Mouse (Mus musculus) stomach, embryonic 16.5 days (tissue): Measurements from ENCODE around the gene Nfatc2ip. TPM values are rescaled to one million over a fixed set of nuclear protein-coding genes. Genes with fewer than 3 reads are reported as not detected.

Experiments
- ATAC-seq: fragments of 200-750 bp; cut with Nextera tagmentation; 2 replicates; pipeline ENCODE4 v1.8.0; 2017; ENCODE audit warnings: moderate number of reproducible peaks, moderate TSS enrichment; ENCODE audit not compliant: insufficient read depth, low FRiP score
- H3K27ac ChIP-seq: fragments of 300-500 bp; sonication (generic); 2 replicates; pipeline ENCODE4 v1.5.1; 2014; ENCODE audit warnings: low read length
- H3K27me3 ChIP-seq: fragments of 300-500 bp; sonication (generic); 2 replicates; pipeline ENCODE4 v1.6.1; 2014; ENCODE audit warnings: low read length, control low read depth, mixed read lengths; ENCODE audit not compliant: control insufficient read depth, insufficient read depth
- H3K36me3 ChIP-seq: fragments of 300-500 bp; sonication (generic); 2 replicates; pipeline ENCODE4 v1.6.1; 2014; ENCODE audit warnings: low read length; ENCODE audit not compliant: control insufficient read depth, insufficient read depth
- H3K4me1 ChIP-seq: fragments of 300-500 bp; sonication (generic); 2 replicates; pipeline ENCODE4 v1.6.1; 2014; ENCODE audit warnings: low read length, control low read depth, mixed read lengths; ENCODE audit not compliant: control insufficient read depth, insufficient read depth
- H3K4me2 ChIP-seq: fragments of 300-500 bp; sonication (generic); 2 replicates; pipeline ENCODE4 v1.6.1; 2014; ENCODE audit warnings: low read depth, low read length, mixed read lengths
- H3K4me3 ChIP-seq: fragments of 300-500 bp; sonication (generic); replicated peaks from 2 replicates; pipeline ENCODE4 v1.5.1; 2014; ENCODE audit warnings: mild to moderate bottlenecking, low read length
- H3K9ac ChIP-seq: fragments of 300-500 bp; sonication (generic); 2 replicates; pipeline ENCODE4 v1.6.1; 2014; ENCODE audit warnings: low read length
- H3K9me3 ChIP-seq: fragments of 300-500 bp; sonication (generic); replicated peaks from 2 replicates; pipeline ENCODE4 v1.6.1; 2016; ENCODE audit warnings: low read length, control low read depth; ENCODE audit not compliant: control insufficient read depth
- WGBS: fragments of 180-500 bp; shearing (Covaris S2); extraction: QIAGEN DNeasy Blood & Tissue Kit; methylation state at CpG from one replicate; pipeline ENCODE4 v1.1.7; 2014; 5-methylcytosine and 5-hydroxymethylcytosine counted together
- polyA plus RNA-seq: library from polyadenylated mRNA; unstranded; fragments of >200 nt; fragmentation: Nextera tagmentation; extraction: Ambion mirVana; gene quantifications from 2 replicates; pipeline ENCODE4 v1.2.1, GENCODE M21; 2015

The Nfatc2ip gene
- polyA plus RNA-seq, 1 experiment from 2014 or later = 1.4 TPM

DNA sequence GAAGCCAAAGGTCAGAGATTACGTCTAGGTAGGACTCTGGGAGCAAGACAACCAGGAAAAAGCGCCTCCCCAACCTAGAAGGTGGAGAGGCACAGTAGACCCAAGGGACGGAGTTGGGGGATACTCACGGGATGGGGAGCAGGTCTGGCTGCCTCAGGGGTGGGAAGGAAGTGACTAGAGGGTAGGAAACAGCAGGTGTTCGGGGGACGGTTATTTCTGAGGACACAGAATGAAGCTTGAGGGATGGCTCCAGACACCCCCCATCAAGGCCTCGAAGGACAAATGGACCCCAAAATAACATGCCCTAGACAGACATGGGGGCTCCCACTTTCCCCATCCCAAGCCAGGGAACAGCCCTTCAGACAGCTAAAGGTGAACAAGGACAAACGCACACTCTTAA, 28.2 kb downstream of the Nfatc2ip start:
- ATAC-seq = no peak
- H3K9me3 ChIP-seq = no peaks in the 10 kb centered on the region
- H3K4me1 ChIP-seq = no peaks in the 10 kb centered on the region
- 85% methylated on average over 8 of the region's 8 CpGs for WGBS
- no peak overlapping the region for H3K9ac ChIP-seq
- no peak overlapping the region for H3K4me2 ChIP-seq
- H3K4me3 ChIP-seq = no peak overlapping the region
- H3K27me3 ChIP-seq = no peaks in the 10 kb centered on the region
- H3K36me3 ChIP-seq = no peaks in the 10 kb centered on the region
- no peak overlapping the region for H3K27ac ChIP-seq

DNA sequence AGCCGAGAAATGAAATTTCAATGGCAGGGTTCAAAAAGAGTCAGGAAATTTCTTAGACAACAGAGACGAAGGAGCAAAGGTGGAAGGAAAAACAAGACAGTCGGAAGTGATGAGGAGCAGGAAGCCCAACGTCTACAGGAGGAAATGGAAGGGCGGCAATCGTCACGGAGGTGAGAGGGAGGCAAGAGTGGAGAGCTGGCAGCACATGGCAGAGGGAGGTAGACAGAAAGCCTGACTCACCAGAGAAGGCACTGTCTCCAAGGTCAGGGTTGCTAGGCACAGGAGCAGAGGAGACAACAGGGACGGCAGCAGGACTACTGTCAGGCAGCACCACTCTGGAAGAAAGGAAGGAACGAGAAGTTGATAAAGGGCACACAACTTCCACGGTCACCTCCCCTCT, 28.9 kb downstream of the Nfatc2ip start:
- Histone ChIP-seq H3K27ac (no peak overlapping the region), H3K4me1 (no peaks in the 10 kb centered on the region), H3K4me2 (no peak overlapping the region), H3K36me3 (no peaks in the 10 kb centered on the region), H3K9ac (no peak overlapping the region), H3K4me3 (no peak overlapping the region), H3K9me3 (no peaks in the 10 kb centered on the region), H3K27me3 (no peaks in the 10 kb centered on the region)
- WGBS = 86% methylated on average over 10 of the region's 10 CpGs
- ATAC-seq = no peak

GRCm38 (mm10) chr7:126363038-126363437, 33.5 kb downstream of the Nfatc2ip start:
- no peaks in the 10 kb centered on the region for H3K27me3 ChIP-seq
- no peak overlapping the region for H3K27ac ChIP-seq
- no peaks in the 10 kb centered on the region for H3K4me1 ChIP-seq
- no peak for ATAC-seq
- 71% methylated on average over 6 of the region's 6 CpGs for WGBS
- no peak overlapping the region for H3K9ac ChIP-seq
- H3K4me3 ChIP-seq = no peak overlapping the region
- no peaks in the 10 kb centered on the region for H3K9me3 ChIP-seq
- H3K36me3 ChIP-seq = no peaks in the 10 kb centered on the region
- H3K4me2 ChIP-seq = no peak overlapping the region

DNA sequence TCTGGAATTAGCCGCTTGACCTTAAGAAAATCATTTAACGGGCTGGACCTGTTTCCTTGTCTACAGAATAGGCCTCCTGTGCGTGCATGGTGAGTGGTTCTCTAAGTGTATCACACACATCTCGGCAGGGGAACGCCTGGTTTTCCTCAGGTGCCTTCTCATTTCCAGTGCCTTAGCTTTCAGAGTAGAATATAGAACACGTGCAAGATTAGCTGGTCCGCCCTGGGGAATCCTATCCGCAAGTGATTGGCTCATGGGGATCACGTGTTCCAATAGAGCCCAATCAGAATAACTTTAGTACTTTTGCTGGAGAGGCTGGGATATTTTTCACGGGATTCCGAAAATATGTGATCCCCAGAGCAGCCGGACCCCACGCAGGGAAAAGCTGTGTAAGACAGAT, 37.5 kb downstream of the Nfatc2ip start:
- WGBS = 58% methylated on average over 13 of the region's 13 CpGs
- Histone ChIP-seq H3K9ac (no peak overlapping the region), H3K4me3 (no peak overlapping the region), H3K36me3 (no peaks in the 10 kb centered on the region), H3K4me1 (no peaks in the 10 kb centered on the region; the same call in 1 of the 2 replicates), H3K4me2 (no peak overlapping the region), H3K27ac (no peak overlapping the region), H3K9me3 (no peaks in the 10 kb centered on the region), H3K27me3 (no peaks in the 10 kb centered on the region)
- ATAC-seq = no peak

GRCm38 (mm10) chr7:126358413-126358812, 38.1 kb downstream of the Nfatc2ip start:
- H3K4me2 ChIP-seq = no peak overlapping the region
- H3K36me3 ChIP-seq = no peaks in the 10 kb centered on the region
- H3K27me3 ChIP-seq = no peaks in the 10 kb centered on the region
- no peaks in the 10 kb centered on the region for H3K9me3 ChIP-seq
- 95% methylated on average over 9 of the region's 9 CpGs for WGBS
- H3K4me1 ChIP-seq = no peaks in the 10 kb centered on the region; the same call in 1 of the 2 replicates
- no peak overlapping the region for H3K9ac ChIP-seq
- no peak overlapping the region for H3K4me3 ChIP-seq
- ATAC-seq = no peak
- H3K27ac ChIP-seq = no peak overlapping the region

DNA sequence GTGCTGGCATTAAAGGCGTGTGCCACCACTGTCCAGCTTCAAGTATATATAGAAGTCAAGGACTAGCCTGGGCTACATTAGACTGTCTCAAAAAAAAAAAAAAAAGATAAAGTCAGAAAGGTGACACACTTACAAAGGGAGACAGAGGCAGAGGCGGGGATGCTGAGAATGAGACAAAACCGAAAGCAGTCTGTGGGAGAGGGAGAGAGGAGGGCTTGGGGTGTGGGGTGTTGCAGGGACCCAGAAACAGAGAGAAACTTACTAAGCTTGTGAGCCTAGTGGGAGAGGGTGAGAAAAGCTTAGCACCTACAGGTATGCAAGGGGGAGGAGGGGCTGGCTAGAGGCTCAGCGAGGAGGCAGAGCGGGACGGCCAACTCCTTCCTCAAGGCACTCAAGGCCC, 38.7 kb downstream of the Nfatc2ip start:
- 79% methylated on average over 6 of the region's 6 CpGs for WGBS
- H3K27me3 ChIP-seq = no peaks in the 10 kb centered on the region
- no peaks in the 10 kb centered on the region for H3K36me3 ChIP-seq

DNA sequence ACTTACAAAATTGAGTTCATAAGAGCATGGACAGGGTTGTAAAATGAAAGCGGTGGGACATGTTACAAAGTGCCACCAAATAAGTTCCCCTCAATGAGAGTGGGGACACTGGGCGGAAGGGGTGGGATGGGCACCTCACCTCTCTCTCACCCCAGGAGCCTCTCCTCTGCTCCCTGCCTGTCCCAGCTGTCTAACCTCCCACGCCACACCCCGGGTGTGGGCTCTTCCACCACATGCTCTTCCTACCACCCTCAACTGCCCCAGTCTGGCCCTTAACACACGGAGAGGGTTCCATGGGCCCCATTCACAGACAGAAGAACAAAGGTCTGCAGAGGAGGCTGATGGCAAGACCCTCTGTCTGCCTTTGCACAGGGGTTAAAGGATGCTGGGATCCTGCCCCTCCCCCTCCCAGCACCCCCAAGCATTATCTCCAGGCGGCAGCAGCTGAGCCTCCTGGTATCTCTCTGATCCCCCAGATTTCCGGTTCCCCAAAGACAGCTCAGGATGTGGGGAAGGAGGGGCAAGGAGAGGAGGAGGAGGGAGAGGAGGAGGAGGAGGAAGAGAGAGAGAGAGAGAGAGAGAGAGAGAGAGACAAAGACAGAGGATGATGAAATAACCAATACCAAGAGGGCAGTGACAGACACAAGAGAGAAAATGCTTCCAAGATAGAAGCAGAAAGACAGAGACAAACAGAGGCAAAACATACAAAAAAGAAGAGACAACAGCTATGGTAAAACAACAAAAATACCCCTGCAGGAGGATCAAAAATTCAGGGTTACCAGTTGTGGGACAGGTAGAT, 39.5 kb downstream of the Nfatc2ip start:
- Histone ChIP-seq H3K9ac (no peak overlapping the region), H3K4me3 (no peak overlapping the region), H3K9me3 (no peaks in the 10 kb centered on the region), H3K27ac (no peak overlapping the region), H3K27me3 (no peaks in the 10 kb centered on the region), H3K4me1 (no peaks in the 10 kb centered on the region; the same call in 1 of the 2 replicates), H3K4me2 (no peak overlapping the region), H3K36me3 (no peaks in the 10 kb centered on the region)
- ATAC-seq = no peak
- 37% methylated on average over 7 of the region's 7 CpGs for WGBS

More for the DNA sequence above, 38.7 kb downstream of the Nfatc2ip start:
- Histone ChIP-seq H3K4me3 (no peak overlapping the region), H3K4me2 (no peak overlapping the region), H3K27ac (no peak overlapping the region), H3K9ac (no peak overlapping the region), H3K9me3 (no peaks in the 10 kb centered on the region), H3K4me1 (no peaks in the 10 kb centered on the region; the same call in 1 of the 2 replicates)
- ATAC-seq = no peak

- WGBS = 43% methylated on average over 5 of the region's 5 CpGs
- Histone ChIP-seq H3K36me3 (no peaks in the 10 kb centered on the region), H3K9me3 (no peaks in the 10 kb centered on the region), H3K9ac (no peak overlapping the region), H3K4me3 (no peak overlapping the region), H3K4me2 (no peak overlapping the region), H3K27me3 (no peaks in the 10 kb centered on the region), H3K27ac (no peak overlapping the region), H3K4me1 (no peaks in the 10 kb centered on the region; the same call in 1 of the 2 replicates)
- ATAC-seq = no peak
Measured at GRCm38 (mm10) chr7:126355847-126356597, 40.5 kb downstream of the Nfatc2ip start.
